Mouse (Mus musculus) CH12.LX (cell line): ENCODE measurements around the gene Prickle2. TPM values are rescaled to one million over a fixed set of nuclear protein-coding genes. Genes with fewer than 3 reads are reported as not detected.

Source experiments
- DNase-seq: peaks from one replicate; pipeline ENCODE4 v3.0.0-alpha.2; 2013; ENCODE audit errors: extremely low read depth
- H3K27ac ChIP-seq: 2 replicates; pipeline ENCODE4 v1.5.1; 2012; ENCODE audit warnings: low read depth, mild to moderate bottlenecking, control low read depth, moderate library complexity; ENCODE audit not compliant: insufficient read depth
- H3K27me3 ChIP-seq: replicated peaks from 2 replicates; pipeline ENCODE3; 2012; ENCODE audit warnings: inconsistent platforms
- H3K36me3 ChIP-seq, 2 experiments: replicated peaks in 1 of 2; 2 replicates each; pipeline versions ENCODE3 to v1.6.1; 2012; ENCODE audit warnings: inconsistent platforms in 1 of 2, low read length in 1 of 2, mild to moderate bottlenecking in 1 of 2, mixed read lengths in 1 of 2, moderate library complexity in 1 of 2; ENCODE audit not compliant: control insufficient read depth in 1 of 2, insufficient read depth in 1 of 2
- H3K4me1 ChIP-seq, 2 experiments: 2 replicates each; pipeline ENCODE4 v1.6.1; 2012; ENCODE audit warnings: inconsistent platforms in 1 of 2, moderate library complexity in 1 of 2; ENCODE audit not compliant: insufficient read depth in 2 of 2, control insufficient read depth in 1 of 2
- H3K4me2 ChIP-seq: 2 replicates; pipeline ENCODE4 v1.6.1; 2012; ENCODE audit warnings: low read depth, mild to moderate bottlenecking, control low read depth; ENCODE audit not compliant: poor library complexity, insufficient read depth, severe bottlenecking
- H3K4me3 ChIP-seq, 3 experiments: fragments of 150-350 bp in 1 of 3; sonication (generic) in 1 of 3; replicated peaks in 1 of 3; 2 replicates each; pipeline versions ENCODE3 to v1.5.1; 2011 to 2012; ENCODE audit warnings: low read depth in 2 of 3, low read length in 2 of 3, mild to moderate bottlenecking in 2 of 3, moderate library complexity in 2 of 3, control low read depth in 1 of 3, improper control_type of control experiment in 1 of 3, inconsistent platforms in 1 of 3, mixed read lengths in 1 of 3; ENCODE audit not compliant: poor library complexity in 1 of 3
- H3K79me2 ChIP-seq: replicated peaks from 2 replicates; pipeline ENCODE4 v1.6.1; 2012; ENCODE audit warnings: mild to moderate bottlenecking, moderate library complexity; ENCODE audit not compliant: control insufficient read depth, poor library complexity, insufficient read depth, severe bottlenecking; ENCODE audit errors: extremely low read depth
- H3K9ac ChIP-seq: 2 replicates; pipeline ENCODE4 v1.6.1; 2012; ENCODE audit warnings: low read depth, mild to moderate bottlenecking, control low read depth, moderate library complexity; ENCODE audit not compliant: insufficient read depth
- H3K9me3 ChIP-seq: replicated peaks from 2 replicates; pipeline ENCODE3; 2012; ENCODE audit warnings: low read length, inconsistent platforms, mixed read lengths
- BHLHE40 ChIP-seq: IDR thresholded peaks from 2 replicates; pipeline ENCODE4 v1.6.1; 2011; ENCODE audit warnings: mild to moderate bottlenecking, low read depth, low read length, improper control_type of control experiment
- CHD1 ChIP-seq: IDR thresholded peaks from 2 replicates; pipeline ENCODE4 v1.6.1; 2012; ENCODE audit warnings: low read depth, low read length, improper control_type of control experiment, inconsistent platforms
- CHD2 ChIP-seq: IDR thresholded peaks from 2 replicates; pipeline ENCODE4 v1.6.1; 2011; ENCODE audit warnings: low read length, improper control_type of control experiment
- E2F4 ChIP-seq: IDR thresholded peaks from 2 replicates; pipeline ENCODE4 v1.6.1; 2011; ENCODE audit warnings: low read depth, low read length, improper control_type of control experiment; ENCODE audit not compliant: insufficient replicate concordance
- GABPA ChIP-seq: IDR thresholded peaks from 2 replicates; pipeline ENCODE4 v1.6.1; 2012; ENCODE audit warnings: low read depth, low read length, improper control_type of control experiment, inconsistent platforms; ENCODE audit not compliant: insufficient replicate concordance
- JUN ChIP-seq: IDR thresholded peaks from 2 replicates; pipeline ENCODE4 v1.6.1; 2011; ENCODE audit warnings: low read depth, mild to moderate bottlenecking, low read length, improper control_type of control experiment, moderate library complexity; ENCODE audit not compliant: insufficient read depth
- JUND ChIP-seq: conservative IDR thresholded peaks from 2 replicates; pipeline ENCODE4 v1.6.1; 2011; ENCODE audit warnings: low read depth, low read length, improper control_type of control experiment
- NRF1 ChIP-seq: IDR thresholded peaks from 2 replicates; pipeline ENCODE4 v1.6.1; 2014; ENCODE audit warnings: low read depth, mild to moderate bottlenecking, inconsistent platforms, low read length, improper control_type of control experiment, moderate library complexity
- PAX5 ChIP-seq: IDR thresholded peaks from 2 replicates; pipeline ENCODE4 v1.6.1; 2012; ENCODE audit warnings: low read length, inconsistent platforms, mixed read lengths
- POLR2A ChIP-seq: IDR thresholded peaks from 2 replicates; pipeline ENCODE4 v1.6.1; 2011; ENCODE audit warnings: low read depth, mild to moderate bottlenecking, improper control_type of control experiment, low read length
- RAD21 ChIP-seq: IDR thresholded peaks from 2 replicates; pipeline ENCODE4 v1.6.1; 2011; ENCODE audit warnings: low read depth, mild to moderate bottlenecking, low read length, improper control_type of control experiment, moderate library complexity
- RCOR1 ChIP-seq: conservative IDR thresholded peaks from 2 replicates; pipeline ENCODE4 v1.6.1; 2012; ENCODE audit warnings: low read depth, mild to moderate bottlenecking, inconsistent platforms, low read length, improper control_type of control experiment
- TBP ChIP-seq: conservative IDR thresholded peaks from 2 replicates; pipeline ENCODE4 v1.6.1; 2011; ENCODE audit warnings: low read depth, low read length, improper control_type of control experiment
- USF1 ChIP-seq: IDR thresholded peaks from 2 replicates; pipeline ENCODE4 v1.6.1; 2014; ENCODE audit warnings: low read depth, mild to moderate bottlenecking, inconsistent platforms, low read length, improper control_type of control experiment
- ZKSCAN1 ChIP-seq: IDR thresholded peaks from 2 replicates; pipeline ENCODE4 v1.6.1; 2012; ENCODE audit warnings: low read depth, inconsistent platforms, low read length, improper control_type of control experiment, borderline replicate concordance
- ZMIZ1 ChIP-seq: IDR thresholded peaks from 2 replicates; pipeline ENCODE4 v1.6.1; 2012; ENCODE audit warnings: low read depth, mild to moderate bottlenecking, inconsistent platforms, low read length, improper control_type of control experiment
- dilution Hi-C: fragments of 300-500 bp; cut with MboI; formaldehyde crosslinking; loops from 2 replicates; pipeline ENCODE4 v1.14.3; 2020; ENCODE audit warnings: low sequenced_read_pairs; ENCODE audit not compliant: extremely low pct_unique_long_range_greater_than_20kb, extremely low pct_ligation_motif_present
- in situ Hi-C: fragments of 300-500 bp; cut with MboI; formaldehyde crosslinking; loops from 3 replicates; pipeline ENCODE4 v1.14.3; 2019; ENCODE audit warnings: low sequenced_read_pairs, low pct_ligation_motif_present, low pct_unique_long_range_greater_than_20kb, mixed read lengths
- polyA plus RNA-seq: library from polyadenylated mRNA; unstranded; fragments of >175 nt; gene quantifications from 2 replicates; pipeline ENCODE4 v1.2.1, GENCODE M21; 2012; ENCODE audit warnings: low read depth; ENCODE audit not compliant: insufficient read length
- total RNA-seq, 2 experiments: library from RNA; depleted of rRNA; stranded (reverse); fragments of 300-350 nt in 1 of 2; fragments of >200 nt in 1 of 2; gene quantifications; 2 replicates each; pipeline ENCODE4 v1.2.3; 2012 to 2014

Prickle2 gene
- total and polyA plus RNA-seq, 3 experiments = not detected

GRCm38 (mm10) chr6:92630991-92631390 lies 75.0 kb downstream of the Prickle2 start:
- Histone ChIP-seq H3K36me3 (no peaks in the 10 kb centered on the region), H3K9me3 (peaks cover 65% of the 10 kb centered on the region), H3K9ac (no peak overlapping the region), H3K79me2 (no peaks in the 10 kb centered on the region), H3K4me3 (no peak overlapping the region), H3K27ac (no peak overlapping the region), H3K4me2 (no peak overlapping the region), H3K27me3 (no peaks in the 10 kb centered on the region), H3K4me1 (no peaks in the 10 kb centered on the region)
- TF ChIP-seq ZKSCAN1 (no peak), NRF1 (no peak), TBP (no peak), POLR2A (no peak), JUN (no peak), CHD2 (no peak), RAD21 (no peak), JUND (no peak), BHLHE40 (no peak), RCOR1 (no peak), PAX5 (no peak), GABPA (no peak), CHD1 (no peak)
- dilution Hi-C loops (no loop called here), in situ Hi-C loops (no loop called here)
- DNase-seq = no peak

GRCm38 (mm10) chr6:92627711-92628110 lies 78.2 kb downstream of the Prickle2 start:
- no peaks in the 10 kb centered on the region for H3K36me3 ChIP-seq
- peaks cover 61% of the 10 kb centered on the region for H3K9me3 ChIP-seq
- in situ Hi-C loops = no loop called here
- TF ChIP-seq ZMIZ1 (no peak), E2F4 (no peak), RAD21 (no peak), USF1 (no peak)
- no peak overlapping the region for H3K27ac ChIP-seq
- no peaks in the 10 kb centered on the region for H3K4me1 ChIP-seq
- no peak overlapping the region for H3K4me3 ChIP-seq
- no peaks in the 10 kb centered on the region for H3K79me2 ChIP-seq
- dilution Hi-C loops = no loop called here
- DNase-seq = no peak
- H3K27me3 ChIP-seq = no peaks in the 10 kb centered on the region
- no peak overlapping the region for H3K4me2 ChIP-seq
- H3K9ac ChIP-seq = no peak overlapping the region
